Mouse (Mus musculus): Measurements from ENCODE around the gene Fbln1.

DNA sequence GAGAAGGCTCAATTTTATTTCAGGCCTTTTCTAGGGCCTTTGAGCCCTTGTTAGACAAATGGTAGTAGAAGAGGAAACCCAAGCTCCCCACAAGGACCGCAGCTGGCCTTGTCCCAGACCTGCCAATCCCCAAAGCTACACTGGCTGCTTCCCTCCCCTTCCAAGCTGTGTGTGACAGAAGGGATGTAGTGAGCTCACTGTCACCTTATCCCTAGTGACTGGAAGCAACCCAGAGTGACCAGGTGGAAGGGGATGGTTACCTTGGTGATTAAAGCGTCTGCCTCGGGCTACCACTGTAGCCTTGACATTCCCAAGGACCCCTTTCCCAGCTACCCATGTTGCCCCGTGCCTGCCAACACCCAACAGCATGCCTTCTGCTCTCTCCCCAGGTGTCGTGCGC is 78.9 kb downstream of the Fbln1 start:
- TF ChIP-seq CTCF (conservative IDR thresholded peaks at IDR 0.05; ENCODE audit: low read length) (no peak), NANOG (IDR thresholded peaks at IDR 0.05; ENCODE audit: borderline replicate concordance, low read length) (no peak), POU5F1 (IDR thresholded peaks at IDR 0.05; ENCODE audit: borderline replicate concordance, low read length) (no peak)

Measured in E14TG2a.4 (cell line).